Mouse (Mus musculus) small intestine, adult 2 months (tissue): ENCODE results near the gene Pde8b.

Experiments used
- CTCF ChIP-seq: fragments of 200-500 bp; IDR thresholded peaks from 2 replicates; pipeline ENCODE4 v1.5.1; 2012; ENCODE audit warnings: low read depth, mild to moderate bottlenecking, control low read depth, inconsistent platforms, low read length, moderate library complexity, mixed read lengths; ENCODE audit not compliant: insufficient replicate concordance, insufficient read length; ENCODE audit errors: extremely low read depth
- POLR2A ChIP-seq: fragments of 200-500 bp; IDR thresholded peaks from 2 replicates; pipeline ENCODE4 v1.6.1; 2012; ENCODE audit warnings: low read depth, mild to moderate bottlenecking, control low read depth, inconsistent platforms, low read length, moderate library complexity

DNA sequence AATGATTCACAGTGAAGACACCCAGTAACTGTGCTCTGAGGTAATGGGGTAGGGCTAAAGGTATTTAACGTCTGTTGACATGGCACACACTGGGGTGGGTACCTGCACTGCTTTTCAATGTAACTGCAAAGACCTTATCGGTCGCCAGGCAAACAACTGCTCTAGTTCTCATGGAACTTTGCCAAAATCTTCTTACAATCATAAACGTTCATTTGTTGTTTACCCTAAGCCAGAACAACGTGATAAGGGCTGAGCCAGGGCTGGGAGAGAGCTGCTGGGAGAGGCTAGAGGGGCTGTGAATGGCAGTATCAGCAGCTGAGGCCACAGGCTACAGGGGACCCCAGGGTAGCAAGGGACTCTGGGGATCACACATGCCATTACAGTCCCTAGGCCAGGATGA is 136.4 kb downstream of the Pde8b start:
- TF ChIP-seq CTCF: no peak
- TF ChIP-seq POLR2A: no peak
